Mouse (Mus musculus): ENCODE data around the gene Hes2. TPM values are rescaled to one million over a fixed set of nuclear protein-coding genes. Genes with fewer than 3 reads are reported as not detected.

Gene Hes2
- total RNA-seq, 1 experiment = 0.58 TPM

DNA sequence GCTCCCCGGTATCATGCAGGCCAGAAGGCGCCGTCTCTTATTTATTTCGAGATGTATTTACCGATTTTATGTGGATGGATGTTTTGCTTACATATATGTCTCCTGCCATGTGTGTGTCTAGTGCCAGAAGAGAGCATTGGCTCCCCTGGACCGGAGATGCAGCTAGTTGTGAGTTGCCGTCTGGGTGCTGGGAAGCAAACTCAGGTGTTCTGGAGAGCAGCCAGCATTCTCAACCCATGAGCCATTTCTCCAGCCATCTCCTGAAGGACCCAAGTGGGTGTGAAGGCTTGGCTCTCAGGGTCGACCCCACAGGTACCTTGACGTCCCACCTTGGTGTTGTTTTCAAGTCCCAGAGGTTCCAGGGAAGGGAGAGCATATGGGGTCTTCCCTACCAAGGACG lies 23.5 kb downstream of the Hes2 start:
- Histone ChIP-seq H3K4me1 (ENCODE audit: control insufficient read depth in 2 of 2, insufficient read depth in 2 of 2, low read length in 2 of 2, poor library complexity in 1 of 2) (peaks cover 1 to 23% of the 10 kb centered on the region in 2 experiments; a peak in 2 of 4 replicates), H3K9ac (ENCODE audit: insufficient read depth, low read depth, low read length, poor library complexity, severe bottlenecking) (no peak overlapping the region), H3K36me3 (ENCODE audit: control insufficient read depth, insufficient read depth, low read length, poor library complexity, severe bottlenecking) (no peaks in the 10 kb centered on the region; the same call in 1 of the 2 replicates), H3K4me3 (ENCODE audit: insufficient read depth in 1 of 2, low read depth in 1 of 2, low read length in 2 of 2, poor library complexity in 1 of 2, severe bottlenecking in 1 of 2) (no peak overlapping the region), H3K9me3 (ENCODE audit: control insufficient read depth, insufficient read depth, low read depth, low read length) (no peaks in the 10 kb centered on the region), H3K27ac (ENCODE audit: insufficient read depth, low read depth, low read length, poor library complexity, severe bottlenecking) (no peak overlapping the region)
- no peak for DNase-seq (ENCODE audit: low read depth, low spot score)
- no peak for TF ChIP-seq MAFK (IDR thresholded peaks at IDR 0.05; ENCODE audit: insufficient read depth, low read depth, low read length)
- TF ChIP-seq HCFC1 (IDR thresholded peaks at IDR 0.05; ENCODE audit: borderline replicate concordance, insufficient read depth, low read length) = no peak
- no peak for TF ChIP-seq ZNF384 (IDR thresholded peaks at IDR 0.05; ENCODE audit: low read depth, low read length)
- no peak for TF ChIP-seq ZC3H11A (IDR thresholded peaks at IDR 0.05; ENCODE audit: borderline replicate concordance, low read depth, low read length)
- no peak for TF ChIP-seq CHD2 (IDR thresholded peaks at IDR 0.05; ENCODE audit: low read depth, low read length)
- in situ Hi-C loops (cut with MboI; ENCODE audit: low sequenced_read_pairs in 2 of 2, unreplicated experiment in 2 of 2) = no loop called here

DNA sequence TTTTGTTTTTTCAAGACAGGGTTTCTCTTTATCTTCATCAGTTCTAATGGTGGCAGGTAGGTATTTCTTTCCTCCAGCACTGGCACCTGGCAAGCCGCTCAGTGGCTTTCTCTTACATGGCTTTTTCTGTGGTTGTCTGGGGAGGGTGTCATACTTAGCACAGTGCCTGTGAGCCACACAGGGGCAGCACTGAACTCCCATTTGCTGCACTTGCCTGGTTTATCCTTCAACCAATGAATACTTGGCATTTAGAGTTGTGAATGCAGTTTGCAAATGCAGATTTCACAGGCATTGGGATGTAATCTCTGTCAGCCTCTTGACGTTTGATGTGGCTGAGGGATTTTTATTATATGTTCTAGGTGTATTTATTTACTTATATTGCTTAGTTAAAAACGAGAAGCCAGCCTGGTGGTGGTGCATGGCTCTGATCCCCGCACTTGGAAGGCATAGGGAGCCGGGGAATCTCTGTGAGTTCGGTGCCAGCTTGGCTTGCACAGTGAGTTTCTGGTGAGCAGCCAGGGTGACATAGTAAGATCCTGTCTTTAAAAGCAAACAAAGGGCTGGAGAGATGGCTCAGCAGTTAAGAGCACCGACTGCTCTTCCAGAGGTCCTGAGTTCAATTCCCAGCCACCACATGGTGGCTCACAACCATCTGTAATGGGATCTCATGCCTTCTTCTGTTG lies 25.8 kb downstream of the Hes2 start:
- H3K4me1 ChIP-seq (ENCODE audit: control insufficient read depth in 2 of 2, insufficient read depth in 2 of 2, low read length in 2 of 2, poor library complexity in 1 of 2) = peaks cover under 1 to 17% of the 10 kb centered on the region in 2 experiments; a peak in 3 of 4 replicates
- H3K36me3 ChIP-seq (ENCODE audit: control insufficient read depth, insufficient read depth, low read length, poor library complexity, severe bottlenecking) = no peaks in the 10 kb centered on the region; the same call in 1 of the 2 replicates
- TF ChIP-seq ZNF384 (IDR thresholded peaks at IDR 0.05; ENCODE audit: low read depth, low read length) (no peak), CHD2 (IDR thresholded peaks at IDR 0.05; ENCODE audit: low read depth, low read length) (no peak), MAFK (IDR thresholded peaks at IDR 0.05; ENCODE audit: insufficient read depth, low read depth, low read length) (no peak), HCFC1 (IDR thresholded peaks at IDR 0.05; ENCODE audit: borderline replicate concordance, insufficient read depth, low read length) (no peak), ZC3H11A (IDR thresholded peaks at IDR 0.05; ENCODE audit: borderline replicate concordance, low read depth, low read length) (no peak)
- H3K9ac ChIP-seq (ENCODE audit: insufficient read depth, low read depth, low read length, poor library complexity, severe bottlenecking) = no peak overlapping the region
- in situ Hi-C loops (cut with MboI; ENCODE audit: low sequenced_read_pairs in 2 of 2, unreplicated experiment in 2 of 2) = no loop called here
- no peak overlapping the region for H3K4me3 ChIP-seq (ENCODE audit: insufficient read depth in 1 of 2, low read depth in 1 of 2, low read length in 2 of 2, poor library complexity in 1 of 2, severe bottlenecking in 1 of 2)
- no peaks in the 10 kb centered on the region for H3K9me3 ChIP-seq (ENCODE audit: control insufficient read depth, insufficient read depth, low read depth, low read length)
- no peak overlapping the region for H3K27ac ChIP-seq (ENCODE audit: insufficient read depth, low read depth, low read length, poor library complexity, severe bottlenecking)
- DNase-seq (ENCODE audit: low read depth, low spot score) = no peak

DNA sequence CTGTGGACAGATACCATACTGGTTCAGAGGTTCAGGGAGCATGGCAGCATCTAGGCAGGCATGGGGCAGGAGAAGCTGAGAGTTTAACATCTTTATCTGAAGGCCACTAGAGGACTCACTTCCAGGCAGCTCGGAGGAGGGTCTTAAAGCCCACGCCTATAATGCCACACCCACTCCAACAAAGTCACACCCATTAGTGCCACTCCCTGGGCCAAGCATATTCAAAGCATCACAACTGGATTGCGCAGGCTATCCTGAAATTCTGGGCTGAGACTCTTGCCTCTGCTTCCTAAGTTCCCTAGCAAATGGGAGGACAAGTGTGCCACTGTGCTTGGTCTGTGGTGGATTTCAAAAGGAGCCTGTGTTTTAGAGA lies 26.5 kb downstream of the Hes2 start:
- Histone ChIP-seq H3K36me3 (ENCODE audit: control insufficient read depth, insufficient read depth, low read length, poor library complexity, severe bottlenecking) (no peaks in the 10 kb centered on the region; the same call in 1 of the 2 replicates), H3K4me1 (ENCODE audit: control insufficient read depth in 2 of 2, insufficient read depth in 2 of 2, low read length in 2 of 2, poor library complexity in 1 of 2) (peaks cover 0 to 16% of the 10 kb centered on the region in 2 experiments; a peak in 3 of 4 replicates), H3K9ac (ENCODE audit: insufficient read depth, low read depth, low read length, poor library complexity, severe bottlenecking) (no peak overlapping the region), H3K27ac (ENCODE audit: insufficient read depth, low read depth, low read length, poor library complexity, severe bottlenecking) (peak overlapping the region; percentile 73; the same call in 1 of the 2 replicates), H3K9me3 (ENCODE audit: control insufficient read depth, insufficient read depth, low read depth, low read length) (no peaks in the 10 kb centered on the region), H3K4me3 (ENCODE audit: insufficient read depth in 1 of 2, low read depth in 1 of 2, low read length in 2 of 2, poor library complexity in 1 of 2, severe bottlenecking in 1 of 2) (peak overlapping the region; percentile 39 to 55)
- in situ Hi-C loops (cut with MboI; ENCODE audit: low sequenced_read_pairs in 2 of 2, unreplicated experiment in 2 of 2) = no loop called here
- TF ChIP-seq HCFC1 (IDR thresholded peaks at IDR 0.05; ENCODE audit: borderline replicate concordance, insufficient read depth, low read length) (no peak), MAFK (IDR thresholded peaks at IDR 0.05; ENCODE audit: insufficient read depth, low read depth, low read length) (no peak), CHD2 (IDR thresholded peaks at IDR 0.05; ENCODE audit: low read depth, low read length) (no peak), ZNF384 (IDR thresholded peaks at IDR 0.05; ENCODE audit: low read depth, low read length) (no peak), ZC3H11A (IDR thresholded peaks at IDR 0.05; ENCODE audit: borderline replicate concordance, low read depth, low read length) (no peak)
- peak; percentile 74 for DNase-seq (ENCODE audit: low read depth, low spot score)

DNA sequence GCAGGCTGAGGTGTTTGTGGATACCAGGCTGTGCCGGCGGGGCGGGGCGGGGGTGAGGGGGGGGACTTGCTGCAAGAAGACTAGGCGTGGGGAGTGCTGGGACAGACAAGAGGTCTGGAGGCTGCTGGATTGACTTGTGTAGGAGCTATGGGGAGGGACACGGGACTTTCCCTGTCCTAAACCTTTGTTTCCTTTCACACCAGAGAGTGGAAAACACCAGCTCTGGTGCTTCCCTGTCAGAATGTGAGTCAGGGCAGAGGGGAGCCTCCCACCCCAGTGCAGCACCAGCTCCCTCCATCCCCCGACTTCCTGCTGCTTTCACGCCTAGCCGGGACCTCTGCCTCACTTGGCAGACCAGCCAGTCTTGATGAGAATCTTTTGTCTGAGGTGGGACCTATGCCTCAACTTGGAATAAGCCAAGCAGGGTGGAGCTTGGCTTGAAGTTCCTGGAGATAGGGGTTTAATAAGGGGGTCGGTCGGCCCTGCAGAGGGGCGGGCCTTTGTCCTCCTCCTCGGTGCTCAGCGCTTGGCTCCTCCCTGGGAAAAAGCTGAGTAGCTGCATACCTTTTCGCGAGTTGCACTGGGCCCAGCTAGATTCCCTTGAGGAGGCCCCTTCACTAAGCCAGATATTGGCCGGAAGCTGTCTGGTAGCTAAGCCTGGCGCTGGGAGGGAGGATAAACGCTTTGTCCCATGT lies 27.0 kb downstream of the Hes2 start:
- DNase-seq (ENCODE audit: low read depth, low spot score) = no peak
- H3K36me3 ChIP-seq (ENCODE audit: control insufficient read depth, insufficient read depth, low read length, poor library complexity, severe bottlenecking) = no peaks in the 10 kb centered on the region; the same call in 1 of the 2 replicates
- peak overlapping the region; percentile 36 for H3K9ac ChIP-seq (ENCODE audit: insufficient read depth, low read depth, low read length, poor library complexity, severe bottlenecking)
- in situ Hi-C loops (cut with MboI; ENCODE audit: low sequenced_read_pairs in 2 of 2, unreplicated experiment in 2 of 2) = no loop called here
- H3K4me3 ChIP-seq (ENCODE audit: insufficient read depth in 1 of 2, low read depth in 1 of 2, low read length in 2 of 2, poor library complexity in 1 of 2, severe bottlenecking in 1 of 2) = peak overlapping the region; percentile 39 to 55
- H3K27ac ChIP-seq (ENCODE audit: insufficient read depth, low read depth, low read length, poor library complexity, severe bottlenecking) = peak overlapping the region; percentile 73
- no peak for TF ChIP-seq CHD2 (IDR thresholded peaks at IDR 0.05; ENCODE audit: low read depth, low read length)
- TF ChIP-seq MAFK (IDR thresholded peaks at IDR 0.05; ENCODE audit: insufficient read depth, low read depth, low read length) = no peak
- peaks cover 0 to 16% of the 10 kb centered on the region in 2 experiments; a peak in 3 of 4 replicates for H3K4me1 ChIP-seq (ENCODE audit: control insufficient read depth in 2 of 2, insufficient read depth in 2 of 2, low read length in 2 of 2, poor library complexity in 1 of 2)
- H3K9me3 ChIP-seq (ENCODE audit: control insufficient read depth, insufficient read depth, low read depth, low read length) = no peaks in the 10 kb centered on the region

Data from ES-E14 (cell line).